Mouse (Mus musculus): ENCODE measurements around the gene Fgfr2. TPM values are rescaled to one million over a fixed set of nuclear protein-coding genes. Genes with fewer than 3 reads are reported as not detected.
"Not testable (repeated sequence)": the region's sequence is repeated elsewhere in the genome, so short reads cannot be mapped to it uniquely, and the experiment has no call there.

The Fgfr2 gene
- polyA plus RNA-seq, 2 experiments from 2014 or later = not detected

- ATAC-seq = no peak
Measured at GRCm38 (mm10) chr7:131260946-131261345, 1862.2 kb downstream of the Fgfr2 start.

- no peak for ATAC-seq
Measured at GRCm38 (mm10) chr7:131257309-131257708, 1865.8 kb downstream of the Fgfr2 start.

GRCm38 (mm10) chr7:131256841-131257240 lies 1866.3 kb downstream of the Fgfr2 start:
- no peak for ATAC-seq

- ATAC-seq = no peak
Measured at GRCm38 (mm10) chr7:131244993-131245392, 1878.2 kb downstream of the Fgfr2 start.

- no peak for ATAC-seq
Measured at GRCm38 (mm10) chr7:131236091-131236490, 1887.1 kb downstream of the Fgfr2 start.

GRCm38 (mm10) chr7:131223086-131223485 lies 1900.1 kb downstream of the Fgfr2 start:
- ATAC-seq = no peak

GRCm38 (mm10) chr7:131187996-131188395 lies 1935.2 kb downstream of the Fgfr2 start:
- ATAC-seq = no peak

- ATAC-seq = no peak
Measured at GRCm38 (mm10) chr7:131187047-131187446, 1936.1 kb downstream of the Fgfr2 start.

- ATAC-seq = no peak
Measured at GRCm38 (mm10) chr7:131184339-131184738, 1938.8 kb downstream of the Fgfr2 start.

GRCm38 (mm10) chr7:131182685-131183084 lies 1940.5 kb downstream of the Fgfr2 start:
- ATAC-seq = no peak

GRCm38 (mm10) chr7:131174121-131174520 lies 1949.0 kb downstream of the Fgfr2 start, which contains the start of gene 5430419D17Rik:
Gene 5430419D17Rik (plus strand): TSS chr7:131174402.
- no peak for ATAC-seq

GRCm38 (mm10) chr7:131169099-131169498 lies 1954.1 kb downstream of the Fgfr2 start:
- no peak for ATAC-seq

GRCm38 (mm10) chr7:131167771-131168170 lies 1955.4 kb downstream of the Fgfr2 start:
- no peak for ATAC-seq

GRCm38 (mm10) chr7:131162251-131162650 lies 1960.9 kb downstream of the Fgfr2 start:
- no peak for ATAC-seq

- no peak for ATAC-seq
Measured at GRCm38 (mm10) chr7:131153044-131153443, 1970.1 kb downstream of the Fgfr2 start.

- ATAC-seq = no peak
Measured at GRCm38 (mm10) chr7:131150179-131150578, 1973.0 kb downstream of the Fgfr2 start.

- no peak for ATAC-seq
Measured at GRCm38 (mm10) chr7:131146214-131146613, 1976.9 kb downstream of the Fgfr2 start, which contains the start of gene 4933402N03Rik. Gene 4933402N03Rik (minus strand): TSS chr7:131146314.

- no peak for ATAC-seq
Measured at GRCm38 (mm10) chr7:131133181-131133580, 1990.0 kb downstream of the Fgfr2 start.

- no peak for ATAC-seq
Measured at GRCm38 (mm10) chr7:131130021-131130420, 1993.1 kb downstream of the Fgfr2 start.

GRCm38 (mm10) chr7:131122210-131122807 lies 2000.8 kb downstream of the Fgfr2 start:
- ATAC-seq = no peak

GRCm38 (mm10) chr7:131114434-131114833 lies 2008.7 kb downstream of the Fgfr2 start:
- no peak for ATAC-seq

- no peak for ATAC-seq
Measured at GRCm38 (mm10) chr7:131113676-131114075, 2009.5 kb downstream of the Fgfr2 start.

GRCm38 (mm10) chr7:131112486-131112885 lies 2010.7 kb downstream of the Fgfr2 start:
- no peak for ATAC-seq

- not testable (repeated sequence) for ATAC-seq
Measured at GRCm38 (mm10) chr7:131082403-131082802, 2040.7 kb downstream of the Fgfr2 start.

- ATAC-seq = no peak
Measured at GRCm38 (mm10) chr7:131075956-131076355, 2047.2 kb downstream of the Fgfr2 start.

Data from activated CD4-positive, CD25-positive, alpha-beta regulatory T cell, adult 4 months (primary cell).